Mouse (Mus musculus) heart, postnatal 0 days (tissue): ENCODE measurements around the gene Scgb1c1.

Source experiments
- CTCF ChIP-seq: IDR thresholded peaks from 2 replicates; pipeline ENCODE4 v1.5.1; 2016; ENCODE audit warnings: antibody characterized with exemption, control low read depth, low read depth
- EP300 ChIP-seq: IDR thresholded peaks from 2 replicates; pipeline ENCODE4 v1.6.1; 2016; ENCODE audit warnings: antibody characterized with exemption, low read depth

DNA sequence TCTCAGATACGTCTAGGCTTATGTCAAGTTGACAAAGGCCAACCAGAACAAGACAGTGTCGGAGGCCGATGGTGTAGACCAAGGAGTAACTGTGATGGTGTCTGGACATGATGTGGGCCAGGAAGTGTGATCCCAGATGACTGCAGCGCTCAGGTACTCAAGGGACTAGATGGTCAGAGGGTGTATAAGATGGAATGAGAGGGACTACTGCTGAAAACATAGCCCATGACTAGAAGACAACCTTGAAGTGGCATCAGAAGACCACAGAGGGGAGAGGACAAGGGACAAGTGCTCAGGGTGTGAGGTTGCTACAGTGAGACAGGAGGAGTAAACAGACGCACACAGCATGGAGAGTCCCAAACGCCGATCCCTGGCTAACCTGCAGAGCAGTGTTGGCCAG lies 1.5 kb upstream of the Scgb1c1 start:
- TF ChIP-seq CTCF (no peak), EP300 (no peak)
